In the genomic region with DNA sequence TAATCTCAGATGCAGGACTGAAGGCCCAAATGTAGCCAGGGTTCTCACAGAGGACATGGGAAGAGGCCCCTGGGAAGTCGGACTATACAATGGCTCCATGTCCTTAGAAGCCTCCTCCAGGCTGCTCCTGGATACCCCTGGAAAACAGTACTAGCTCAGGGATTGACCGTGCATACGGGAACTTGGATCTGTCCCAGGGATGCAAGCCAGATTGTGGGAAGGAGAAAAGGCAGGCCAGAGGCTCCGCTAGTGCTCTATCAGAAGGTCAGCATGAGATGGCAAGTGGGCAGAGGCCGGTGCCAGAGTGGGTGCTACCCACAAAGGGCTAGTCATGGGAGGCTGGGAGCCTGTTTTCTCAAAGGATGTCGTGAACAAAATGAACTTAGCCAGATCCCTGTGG, we compare ENCODE assay signal across 25 mouse cellular contexts. TPM values are rescaled to one million over a fixed set of nuclear protein-coding genes. Genes with fewer than 3 reads are reported as not detected.
DNase-seq lines count a peak whose midpoint lies in the region; ATAC-seq lines count a peak whose summit lies in the region.
"Had no signal": no experiment of that assay in that cellular context is flagged by ENCODE, and none has a peak within 500 bp of the region (broad histone marks: within the 10 kb centered on the region; RNA-seq: fewer than 3 reads in every experiment).

No protein-coding gene starts in this region.

- WGBS in embryonic facial prominence, embryonic 13.5 days = 78% methylated on average over 6 of the region's 6 CpGs
- 86% methylated on average over 6 of the region's 6 CpGs for WGBS in embryonic facial prominence, embryonic 10.5 days
- WGBS in hindbrain, embryonic 16.5 days = 74% methylated on average over 6 of the region's 6 CpGs
- 70% methylated on average over 6 of the region's 6 CpGs for WGBS in hindbrain, embryonic 13.5 days

- no peaks in the 10 kb centered on the region for H3K9me3 ChIP-seq in embryonic facial prominence, embryonic 13.5 days
- H3K9me3 ChIP-seq in embryonic facial prominence, embryonic 10.5 days = no peaks in the 10 kb centered on the region
- no peaks in the 10 kb centered on the region for H3K9me3 ChIP-seq in hindbrain, embryonic 16.5 days (ENCODE audit: control insufficient read depth, low read length)
- no peaks in the 10 kb centered on the region for H3K9me3 ChIP-seq in hindbrain, embryonic 13.5 days
- H3K9me3 ChIP-seq: forebrain, embryonic 10.5 days; liver, embryonic 12.5 days; midbrain, embryonic 13.5 days; neural tube, embryonic 15.5 days; stomach, embryonic 15.5 days had no signal

- no peak for ATAC-seq in embryonic facial prominence, embryonic 13.5 days (ENCODE audit: insufficient number of reproducible peaks, insufficient read depth, low FRiP score, low TSS enrichment, low read depth)
- ATAC-seq in hindbrain, embryonic 16.5 days = peak; percentile 53; the same call in 1 of the 2 replicates
- no peak for ATAC-seq in hindbrain, embryonic 13.5 days (ENCODE audit: low FRiP score)
- no peak for ATAC-seq in erythroblast, adult 5-6 weeks (replicated peaks; ENCODE audit: low FRiP score, poor library complexity, severe bottlenecking)
- ATAC-seq: forebrain, embryonic 16.5 days; intestine, postnatal 0 days; liver, postnatal 0 days; lung, postnatal 0 days; midbrain, embryonic 13.5 days; Patski had no signal

- H3K9ac ChIP-seq in embryonic facial prominence, embryonic 13.5 days = no peak overlapping the region
- H3K9ac ChIP-seq in hindbrain, embryonic 16.5 days (ENCODE audit: low read depth, low read length) = no peak overlapping the region
- H3K9ac ChIP-seq in hindbrain, embryonic 13.5 days = no peak overlapping the region
- H3K9ac ChIP-seq: liver, embryonic 12.5 days; liver, postnatal 0 days; midbrain, embryonic 13.5 days; neural tube, embryonic 15.5 days; stomach, embryonic 15.5 days had no signal

- H3K4me3 ChIP-seq in embryonic facial prominence, embryonic 13.5 days = no peak overlapping the region
- no peak overlapping the region for H3K4me3 ChIP-seq in embryonic facial prominence, embryonic 10.5 days
- no peak overlapping the region for H3K4me3 ChIP-seq in hindbrain, embryonic 16.5 days (ENCODE audit: low read length)
- H3K4me3 ChIP-seq in hindbrain, embryonic 13.5 days = no peak overlapping the region
- H3K4me3 ChIP-seq: forebrain, embryonic 10.5 days; left cerebral cortex, adult 2 months; liver, embryonic 12.5 days; midbrain, embryonic 13.5 days; neural tube, embryonic 15.5 days; stomach, embryonic 15.5 days had no signal

- H3K27me3 ChIP-seq in embryonic facial prominence, embryonic 13.5 days = no peaks in the 10 kb centered on the region
- H3K27me3 ChIP-seq in embryonic facial prominence, embryonic 10.5 days (replicated peaks; ENCODE audit: low read depth, poor library complexity, severe bottlenecking) = 0 out of 2 replicates have a peak, but pooled peaks cover 7% of the 10 kb centered on the region
- no peaks in the 10 kb centered on the region for H3K27me3 ChIP-seq in hindbrain, embryonic 16.5 days (replicated peaks; ENCODE audit: control insufficient read depth, insufficient read depth, low read length)
- H3K27me3 ChIP-seq in hindbrain, embryonic 13.5 days = no peaks in the 10 kb centered on the region
- H3K27me3 ChIP-seq: midbrain, embryonic 13.5 days; neural tube, embryonic 15.5 days; Patski; stomach, embryonic 15.5 days had no signal

- no peaks in the 10 kb centered on the region for H3K36me3 ChIP-seq in embryonic facial prominence, embryonic 13.5 days
- no peaks in the 10 kb centered on the region for H3K36me3 ChIP-seq in embryonic facial prominence, embryonic 10.5 days (replicated peaks)
- H3K36me3 ChIP-seq in hindbrain, embryonic 16.5 days (ENCODE audit: control insufficient read depth, insufficient read depth, low read length) = no peaks in the 10 kb centered on the region
- H3K36me3 ChIP-seq in hindbrain, embryonic 13.5 days = no peaks in the 10 kb centered on the region
- H3K36me3 ChIP-seq: forebrain, embryonic 10.5 days; liver, embryonic 12.5 days; midbrain, embryonic 13.5 days; neural tube, embryonic 15.5 days; stomach, embryonic 15.5 days had no signal

- DNase-seq in embryonic facial prominence, embryonic 10.5 days (ENCODE audit: low spot score) = no peak
- peak; percentile 55 for DNase-seq in 3T3-L1 (ENCODE audit: low read depth, low spot score)
- peak; percentile 64 for DNase-seq in adipocyte (ENCODE audit: low spot score)
- DNase-seq in ovary, postnatal 10 days (ENCODE audit: low spot score) = no peak
- DNase-seq: adrenal gland, postnatal 25 days; cerebellum, adult 2 months; gastrocnemius, postnatal 10 days; right cerebral cortex, postnatal 25 days had no signal

- no peak overlapping the region for H3K4me2 ChIP-seq in embryonic facial prominence, embryonic 13.5 days
- H3K4me2 ChIP-seq in hindbrain, embryonic 16.5 days (ENCODE audit: low read length) = no peak overlapping the region
- no peak overlapping the region for H3K4me2 ChIP-seq in hindbrain, embryonic 13.5 days
- H3K4me2 ChIP-seq: heart, embryonic 11.5 days; liver, embryonic 12.5 days; midbrain, embryonic 13.5 days; neural tube, embryonic 15.5 days; stomach, embryonic 15.5 days had no signal

- H3K27ac ChIP-seq in embryonic facial prominence, embryonic 13.5 days = peak overlapping the region; percentile 39; the same call in 1 of the 2 replicates
- H3K27ac ChIP-seq in embryonic facial prominence, embryonic 10.5 days (replicated peaks) = no peak overlapping the region
- H3K27ac ChIP-seq in hindbrain, embryonic 16.5 days (ENCODE audit: low read depth, low read length) = no peak overlapping the region
- H3K27ac ChIP-seq in hindbrain, embryonic 13.5 days = no peak overlapping the region
- H3K27ac ChIP-seq: left cerebral cortex, adult 2 months; liver, embryonic 12.5 days; midbrain, embryonic 13.5 days; neural tube, embryonic 15.5 days; stomach, embryonic 15.5 days had no signal

- H3K4me1 ChIP-seq in embryonic facial prominence, embryonic 13.5 days = peaks cover 19% of the 10 kb centered on the region
- peaks cover 21% of the 10 kb centered on the region for H3K4me1 ChIP-seq in embryonic facial prominence, embryonic 10.5 days
- no peaks in the 10 kb centered on the region; the same call in 1 of the 2 replicates for H3K4me1 ChIP-seq in hindbrain, embryonic 16.5 days (ENCODE audit: control insufficient read depth, insufficient read depth, low read depth, low read length)
- peaks cover 3% of the 10 kb centered on the region; the same call in 1 of the 2 replicates for H3K4me1 ChIP-seq in hindbrain, embryonic 13.5 days (replicated peaks)
- H3K4me1 ChIP-seq: midbrain, embryonic 13.5 days; neural tube, embryonic 15.5 days; stomach, embryonic 15.5 days had no signal

RNA-seq across cellular contexts. Expression of gene Fbln2, which starts 25.3 kb away (rescaled TPM):
- polyA plus RNA-seq in embryonic facial prominence, embryonic 13.5 days (2015; fragmentation: Nextera tagmentation; extraction: Ambion mirVana) = 298 and 344 TPM in 2 replicates
- polyA plus RNA-seq in embryonic facial prominence, embryonic 10.5 days (2016; fragmentation: Nextera tagmentation; extraction: Ambion mirVana) = 56.6 and 69.0 TPM in 2 replicates
- polyA plus RNA-seq in hindbrain, embryonic 16.5 days (2015; fragmentation: Nextera tagmentation; extraction: Ambion mirVana) = 29.7 and 34.2 TPM in 2 replicates
- polyA plus RNA-seq in hindbrain, embryonic 13.5 days (2015; fragmentation: Nextera tagmentation; extraction: Ambion mirVana) = 27.4 and 32.0 TPM in 2 replicates
- not detected in 2 replicates for total RNA-seq in erythroblast, adult 5-6 weeks (2015; ENCODE audit: low replicate concordance)
- total RNA-seq in erythroblast, adult 5-6 weeks (2017; ENCODE audit: low replicate concordance) = not detected in 2 replicates
- total RNA-seq: megakaryocyte-erythroid progenitor cell, adult 5-6 weeks had no signal

RNA-seq across cellular contexts. Expression of gene Hdac11, which starts 30.5 kb away (rescaled TPM):
- polyA plus RNA-seq in embryonic facial prominence, embryonic 13.5 days (2015; fragmentation: Nextera tagmentation; extraction: Ambion mirVana) = 12.8 and 15.6 TPM in 2 replicates
- 8.6 and 9.8 TPM in 2 replicates for polyA plus RNA-seq in embryonic facial prominence, embryonic 10.5 days (2016; fragmentation: Nextera tagmentation; extraction: Ambion mirVana)
- 50.1 and 53.5 TPM in 2 replicates for polyA plus RNA-seq in hindbrain, embryonic 16.5 days (2015; fragmentation: Nextera tagmentation; extraction: Ambion mirVana)
- 33.6 and 34.2 TPM in 2 replicates for polyA plus RNA-seq in hindbrain, embryonic 13.5 days (2015; fragmentation: Nextera tagmentation; extraction: Ambion mirVana)
- total RNA-seq in erythroblast, adult 5-6 weeks (2015; ENCODE audit: low replicate concordance) = 3.8 TPM in 1 of 2 replicates, not detected in the other
- 0.84 and 1.8 TPM in 2 replicates for total RNA-seq in erythroblast, adult 5-6 weeks (2017; ENCODE audit: low replicate concordance)

Comparison
In these comparisons a context has a peak if more than half of its experiments do, and no peak if none do; other contexts are left out.
1. DNase-seq: peak in 3T3-L1 (single experiment) and adipocyte (single experiment); none in embryonic facial prominence, embryonic 10.5 days (single experiment) and ovary, postnatal 10 days (single experiment).